Comparison of ENCODE assay signal across 7 mouse cellular contexts in genomic region chr2:180050986-180051385, GRCm38 (mm10). TPM values are rescaled to one million over a fixed set of nuclear protein-coding genes. Genes with fewer than 3 reads are reported as not detected.
A peak's percentile ranks its signal among the peaks of the same experiment; 100 is the strongest.
DNase-seq lines count a peak whose midpoint lies in the region; ATAC-seq and TF ChIP-seq lines count a peak whose summit lies in the region.

No protein-coding gene starts in this region.

- TF ChIP-seq CTCF in intestine, postnatal 0 days (IDR thresholded peaks at IDR 0.05; ENCODE audit: low read depth), result peak; percentile 96

- no peaks in the 10 kb centered on the region for H3K27me3 ChIP-seq in intestine, postnatal 0 days (replicated peaks; ENCODE audit: control insufficient read depth, insufficient read depth, low read length)
- H3K27me3 ChIP-seq in limb, embryonic 11.5 days (ENCODE audit: control insufficient read depth, insufficient read depth, low read length), result no peaks in the 10 kb centered on the region
- no peaks in the 10 kb centered on the region for H3K27me3 ChIP-seq in midbrain, embryonic 15.5 days (replicated peaks)

- no peak overlapping the region for H3K9ac ChIP-seq in intestine, postnatal 0 days (ENCODE audit: low read depth, low read length)
- no peak overlapping the region for H3K9ac ChIP-seq in limb, embryonic 11.5 days (ENCODE audit: low read length)
- no peak overlapping the region for H3K9ac ChIP-seq in midbrain, embryonic 15.5 days

- no peak overlapping the region for H3K4me3 ChIP-seq in intestine, postnatal 0 days (ENCODE audit: low read depth, low read length)
- no peak overlapping the region for H3K4me3 ChIP-seq in limb, embryonic 11.5 days (ENCODE audit: low read depth, low read length)
- H3K4me3 ChIP-seq in midbrain, embryonic 15.5 days, result no peak overlapping the region

- peak; percentile 74 to 90 for DNase-seq in adrenal gland, adult (ENCODE audit: inconsistent age in 2 of 2, low spot score in 1 of 2)
- peak; percentile 76 to 85 for DNase-seq in cerebellum, postnatal 4 days (ENCODE audit: low spot score in 2 of 2)
- peak; percentile 52 to 64 for DNase-seq in gastrocnemius, adult 8-10 months (ENCODE audit: low spot score in 2 of 2)
- peak; percentile 90 for DNase-seq in limb, embryonic 11.5 days (ENCODE audit: low spot score)
- DNase-seq in spleen, adult 18-20 months, result peak; percentile 67 to 84

- WGBS in intestine, postnatal 0 days, result 20% methylated on average over 5 of the region's 5 CpGs
- WGBS in limb, embryonic 11.5 days, result 26% methylated on average over 5 of the region's 5 CpGs
- WGBS in midbrain, embryonic 15.5 days, result 25% methylated on average over 5 of the region's 5 CpGs

- peaks cover 15% of the 10 kb centered on the region for H3K36me3 ChIP-seq in intestine, postnatal 0 days (ENCODE audit: control insufficient read depth, insufficient read depth)
- peaks cover 6% of the 10 kb centered on the region; the same call in 1 of the 2 replicates for H3K36me3 ChIP-seq in limb, embryonic 11.5 days (ENCODE audit: control insufficient read depth, insufficient read depth, low read length)
- H3K36me3 ChIP-seq in midbrain, embryonic 15.5 days (replicated peaks), result peaks cover 11% of the 10 kb centered on the region

- no peak overlapping the region for H3K27ac ChIP-seq in intestine, postnatal 0 days (ENCODE audit: low read depth, low read length)
- no peak overlapping the region for H3K27ac ChIP-seq in limb, embryonic 11.5 days (replicated peaks; ENCODE audit: low read depth, low read length)
- no peak overlapping the region for H3K27ac ChIP-seq in midbrain, embryonic 15.5 days

- H3K9me3 ChIP-seq in intestine, postnatal 0 days (ENCODE audit: control insufficient read depth), result no peaks in the 10 kb centered on the region
- no peaks in the 10 kb centered on the region for H3K9me3 ChIP-seq in limb, embryonic 11.5 days (ENCODE audit: control insufficient read depth, low read length)
- H3K9me3 ChIP-seq in midbrain, embryonic 15.5 days, result no peaks in the 10 kb centered on the region

- no peak overlapping the region for H3K4me2 ChIP-seq in intestine, postnatal 0 days (replicated peaks; ENCODE audit: low read depth)
- no peak overlapping the region for H3K4me2 ChIP-seq in limb, embryonic 11.5 days (ENCODE audit: low read depth, severe bottlenecking)
- no peak overlapping the region for H3K4me2 ChIP-seq in midbrain, embryonic 15.5 days

- H3K4me1 ChIP-seq in intestine, postnatal 0 days (replicated peaks; ENCODE audit: control insufficient read depth, insufficient read depth, low read length), result no peaks in the 10 kb centered on the region
- no peaks in the 10 kb centered on the region for H3K4me1 ChIP-seq in limb, embryonic 11.5 days (ENCODE audit: control insufficient read depth, insufficient read depth, low read length)
- peaks cover 9% of the 10 kb centered on the region for H3K4me1 ChIP-seq in midbrain, embryonic 15.5 days

- ATAC-seq in intestine, postnatal 0 days, result peak; percentile 44
- no peak for ATAC-seq in limb, embryonic 11.5 days (ENCODE audit: insufficient number of reproducible peaks, low FRiP score, low TSS enrichment, low read depth)
- peak; percentile 45; the same call in 1 of the 2 replicates for ATAC-seq in midbrain, embryonic 15.5 days (replicated peaks)

RNA-seq across cellular contexts. Expression of gene Ss18l1, which starts 8.7 kb away (rescaled TPM):
- 1 to 10 TPM; 1.8 to 2.5 (median 2.1) TPM for total RNA-seq in gastrocnemius, adult 8-10 months (2022)
- 1.2 and 1.3 TPM in 2 replicates for polyA plus RNA-seq in intestine, postnatal 0 days (2015; fragmentation: Nextera tagmentation; extraction: Ambion mirVana)
- 5.5 and 6.0 TPM in 2 replicates for polyA plus RNA-seq in limb, embryonic 11.5 days (2014; fragmentation: Nextera tagmentation; extraction: Ambion mirVana)
- polyA plus RNA-seq in midbrain, embryonic 15.5 days (2015; fragmentation: Nextera tagmentation; extraction: Ambion mirVana), result 70.1 and 73.0 TPM in 2 replicates

RNA-seq across cellular contexts. Expression of gene Psma7, which starts 8.8 kb away (rescaled TPM):
- 100 to 1,000 TPM; 137 to 165 (median 152) TPM for total RNA-seq in gastrocnemius, adult 8-10 months (2022)
- polyA plus RNA-seq in intestine, postnatal 0 days (2015; fragmentation: Nextera tagmentation; extraction: Ambion mirVana), result 423 and 444 TPM in 2 replicates
- 776 and 792 TPM in 2 replicates for polyA plus RNA-seq in limb, embryonic 11.5 days (2014; fragmentation: Nextera tagmentation; extraction: Ambion mirVana)
- 521 and 530 TPM in 2 replicates for polyA plus RNA-seq in midbrain, embryonic 15.5 days (2015; fragmentation: Nextera tagmentation; extraction: Ambion mirVana)

RNA-seq across cellular contexts. Expression of gene Mtg2, which starts 19.4 kb away (rescaled TPM):
- 10 to 100 TPM; 14.1 to 17.9 (median 16.3) TPM for total RNA-seq in gastrocnemius, adult 8-10 months (2022)
- 9.8 and 11.1 TPM in 2 replicates for polyA plus RNA-seq in intestine, postnatal 0 days (2015; fragmentation: Nextera tagmentation; extraction: Ambion mirVana)
- 28.2 and 29.4 TPM in 2 replicates for polyA plus RNA-seq in limb, embryonic 11.5 days (2014; fragmentation: Nextera tagmentation; extraction: Ambion mirVana)
- 37.4 and 37.7 TPM in 2 replicates for polyA plus RNA-seq in midbrain, embryonic 15.5 days (2015; fragmentation: Nextera tagmentation; extraction: Ambion mirVana)

RNA-seq across cellular contexts. Expression of gene Lsm14b, which starts 26.2 kb away (rescaled TPM):
- 10 to 100 TPM; 48.2 to 51.7 (median 50.2) TPM for total RNA-seq in gastrocnemius, adult 8-10 months (2022)
- 3.2 and 3.7 TPM in 2 replicates for polyA plus RNA-seq in intestine, postnatal 0 days (2015; fragmentation: Nextera tagmentation; extraction: Ambion mirVana)
- 8.3 and 10.2 TPM in 2 replicates for polyA plus RNA-seq in limb, embryonic 11.5 days (2014; fragmentation: Nextera tagmentation; extraction: Ambion mirVana)
- polyA plus RNA-seq in midbrain, embryonic 15.5 days (2015; fragmentation: Nextera tagmentation; extraction: Ambion mirVana), result 21.0 and 21.1 TPM in 2 replicates

RNA-seq across cellular contexts. Expression of gene Hrh3, which starts 53.3 kb away (rescaled TPM):
- not detected for total RNA-seq in gastrocnemius, adult 8-10 months (2022)
- polyA plus RNA-seq in intestine, postnatal 0 days (2015; fragmentation: Nextera tagmentation; extraction: Ambion mirVana), result not detected in 2 replicates
- polyA plus RNA-seq in limb, embryonic 11.5 days (2014; fragmentation: Nextera tagmentation; extraction: Ambion mirVana), result 0.12 and 0.21 TPM in 2 replicates
- polyA plus RNA-seq in midbrain, embryonic 15.5 days (2015; fragmentation: Nextera tagmentation; extraction: Ambion mirVana), result 3.2 and 3.7 TPM in 2 replicates

Comparison
In these comparisons a context has a peak if more than half of its experiments do, and no peak if none do; other contexts are left out.
1. RNA of gene Ss18l1, which starts 8.7 kb away (polyA plus RNA-seq): 70.1 to 73.0 TPM in midbrain, embryonic 15.5 days; 5.5 to 6.0 TPM in limb, embryonic 11.5 days and 1.2 to 1.3 TPM in intestine, postnatal 0 days; every median in the first group is over 10 times any median in the second.
2. Peak in every context shown above with its lines, with median percentiles within 50 percentile points of each other: DNase-seq.